Mouse (Mus musculus): ENCODE measurements around the gene Vps8.

DNA sequence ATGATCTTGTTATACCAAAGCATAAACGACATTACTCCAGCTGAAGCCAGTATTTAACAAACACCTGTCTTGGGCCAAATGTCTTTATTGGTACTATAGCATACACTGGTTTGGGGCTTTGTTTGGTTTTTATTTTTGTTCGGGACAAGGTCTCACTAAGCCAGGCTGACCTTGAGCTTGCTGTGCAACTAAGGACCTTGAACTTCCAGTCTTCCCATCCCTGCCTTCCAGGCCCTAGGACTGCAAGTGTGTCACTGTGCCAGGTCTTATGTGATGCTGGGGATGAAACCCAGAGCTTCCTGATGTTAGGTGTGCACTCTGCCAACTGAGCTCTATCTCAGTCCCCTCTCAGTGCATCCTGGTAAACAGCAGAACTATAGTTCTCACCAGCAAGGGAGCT is 168.6 kb downstream of the Vps8 start:
- TF ChIP-seq POLR2A (IDR thresholded peaks at IDR 0.05; ENCODE audit: extremely low read depth, insufficient read depth, low read length) = no peak
- TF ChIP-seq CTCF (IDR thresholded peaks at IDR 0.05; ENCODE audit: extremely low read depth, insufficient read depth, low read length) = no peak

All from cortical plate, adult 2 months (tissue).